Mouse (Mus musculus): ENCODE measurements around the gene Lactb.

The Lactb gene

DNA sequence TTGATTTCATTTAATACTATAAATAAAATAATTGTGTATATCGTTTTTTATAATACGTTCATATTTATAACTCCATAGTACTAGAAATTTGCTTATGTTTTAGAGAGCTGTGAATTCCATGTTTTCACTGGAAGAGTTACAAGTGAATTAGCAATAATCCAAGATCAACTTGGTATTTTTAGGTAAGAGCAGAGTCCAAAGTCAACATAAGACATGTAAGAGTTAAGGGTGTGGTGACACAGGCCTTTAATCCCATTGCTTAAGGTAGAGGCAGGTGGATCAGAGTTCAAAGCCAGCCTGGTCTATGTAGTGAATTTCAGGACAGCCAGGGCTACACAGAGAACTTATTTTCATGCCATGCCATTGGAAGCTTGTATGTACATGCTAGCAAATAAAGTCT lies 26.7 kb downstream of the Lactb start:
- no peak for TF ChIP-seq GATA4 (IDR thresholded peaks at IDR 0.05; ENCODE audit: insufficient replicate concordance, low read length)

DNA sequence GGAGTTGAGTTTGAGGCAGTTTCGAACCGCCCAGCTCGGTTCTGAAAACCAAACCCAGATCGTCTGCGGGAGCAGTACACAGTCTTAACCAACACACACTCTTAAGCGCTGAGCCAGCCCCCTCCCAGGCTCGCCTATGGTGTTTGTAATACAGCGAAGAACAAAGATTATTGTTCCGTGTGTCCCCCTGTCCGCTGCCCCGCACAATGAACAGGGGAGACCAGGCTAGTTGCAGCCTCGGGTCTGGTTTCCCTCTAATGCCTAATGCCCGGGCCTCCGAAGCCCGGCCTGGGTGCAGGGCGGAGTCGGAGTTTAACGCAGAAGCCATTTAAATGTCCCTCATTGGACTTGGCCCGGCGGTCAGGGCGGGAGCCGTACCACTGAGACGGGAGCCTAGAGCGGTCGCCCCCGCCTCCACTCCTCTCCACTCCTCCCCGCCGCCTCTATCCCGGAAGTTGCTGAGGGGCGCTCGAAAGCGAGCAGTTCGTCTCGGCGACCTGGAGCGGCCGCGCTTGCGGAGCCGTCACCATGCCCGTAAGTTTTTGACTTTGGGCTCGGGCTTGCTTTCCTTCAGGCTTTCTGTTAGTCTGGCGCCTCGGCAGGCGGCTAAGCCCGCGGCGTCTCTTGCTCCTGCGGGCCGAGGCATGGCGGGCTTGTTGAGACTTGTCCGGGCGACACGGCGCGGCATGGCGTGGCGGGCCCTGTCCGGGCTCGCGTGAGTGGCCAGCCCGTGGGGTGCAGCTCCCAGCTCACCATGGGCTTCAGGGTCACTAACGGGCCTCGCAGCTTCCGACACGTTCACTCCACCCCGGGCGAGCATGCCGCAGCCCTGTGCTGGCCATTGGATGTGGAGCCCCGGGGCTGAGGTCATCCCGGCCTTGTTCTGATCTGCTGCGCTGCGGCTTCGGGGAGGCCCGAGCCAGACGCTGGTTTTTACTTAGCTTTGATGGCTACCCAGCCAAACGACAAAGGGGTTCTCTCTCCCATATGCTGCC lies 29.3 kb downstream of the Lactb start, which contains the start of gene Rps27l:
Gene Rps27l, plus strand, starts transcription at position 440 of the 995 bp plus-strand sequence.
- TF ChIP-seq GATA4 (IDR thresholded peaks at IDR 0.05; ENCODE audit: insufficient replicate concordance, low read length): peak; percentile 64; the same call in 1 of the 2 replicates

DNA sequence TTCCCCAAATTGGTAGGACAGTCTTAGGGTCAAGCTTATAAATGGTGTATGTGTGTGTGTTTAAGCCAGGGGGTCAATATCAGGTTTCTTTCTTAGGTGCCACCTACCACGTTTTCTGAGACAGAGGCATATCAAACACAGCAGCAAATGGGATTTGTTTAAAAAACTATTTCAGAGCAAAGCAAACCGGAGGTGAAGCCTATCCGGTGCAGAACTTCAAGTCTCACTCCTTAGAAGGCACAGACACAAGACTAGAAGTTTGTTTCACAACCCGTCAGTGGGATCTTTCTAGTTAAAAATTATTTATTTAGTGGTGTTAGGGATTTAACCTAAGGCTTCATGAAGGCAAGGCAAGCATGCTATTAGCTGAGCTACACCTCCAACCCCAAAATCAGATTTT lies 30.1 kb downstream of the Lactb start:
- no peak for TF ChIP-seq GATA4 (IDR thresholded peaks at IDR 0.05; ENCODE audit: insufficient replicate concordance, low read length)

DNA sequence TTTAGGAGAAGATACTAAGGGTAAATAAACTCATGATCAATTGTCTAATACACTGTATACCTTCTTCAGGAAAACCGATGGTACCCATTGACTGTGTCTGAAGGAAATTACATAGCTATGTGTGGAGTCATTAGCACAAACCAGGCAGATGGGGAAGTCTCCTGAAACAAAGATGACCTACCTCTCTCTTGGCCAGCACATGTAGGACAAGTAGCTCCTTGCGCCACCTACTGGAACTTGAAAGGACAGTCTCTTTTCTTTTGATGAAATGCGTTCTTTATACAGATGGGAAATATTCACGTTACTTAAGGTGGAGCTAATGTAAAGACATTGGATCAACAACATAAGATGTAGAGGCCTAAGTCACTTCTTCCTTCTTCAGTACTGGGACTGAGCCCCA lies 36.4 kb downstream of the Lactb start:
- TF ChIP-seq GATA4 (IDR thresholded peaks at IDR 0.05; ENCODE audit: insufficient replicate concordance, low read length): no peak

DNA sequence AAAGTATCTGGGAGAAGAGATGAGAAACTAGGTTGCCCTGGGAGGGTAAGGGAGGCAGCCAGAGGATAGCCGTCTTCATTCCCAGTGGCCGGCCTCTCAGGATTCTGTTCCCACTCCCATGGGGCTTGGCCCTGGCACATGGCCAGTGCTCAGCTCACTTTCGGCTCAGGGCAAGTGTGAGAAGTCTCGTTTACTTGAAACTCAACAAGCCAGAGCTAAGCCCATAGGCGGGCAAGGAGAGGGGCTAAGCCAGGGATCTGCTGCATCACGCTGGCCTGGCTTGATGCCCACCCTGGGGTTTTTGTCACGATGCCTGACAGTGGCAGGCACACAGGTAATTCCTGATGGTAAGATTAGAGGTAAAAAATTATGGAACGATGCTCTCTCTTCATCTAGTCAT lies 37.8 kb downstream of the Lactb start:
- TF ChIP-seq GATA4 (IDR thresholded peaks at IDR 0.05; ENCODE audit: insufficient replicate concordance, low read length): no peak

DNA sequence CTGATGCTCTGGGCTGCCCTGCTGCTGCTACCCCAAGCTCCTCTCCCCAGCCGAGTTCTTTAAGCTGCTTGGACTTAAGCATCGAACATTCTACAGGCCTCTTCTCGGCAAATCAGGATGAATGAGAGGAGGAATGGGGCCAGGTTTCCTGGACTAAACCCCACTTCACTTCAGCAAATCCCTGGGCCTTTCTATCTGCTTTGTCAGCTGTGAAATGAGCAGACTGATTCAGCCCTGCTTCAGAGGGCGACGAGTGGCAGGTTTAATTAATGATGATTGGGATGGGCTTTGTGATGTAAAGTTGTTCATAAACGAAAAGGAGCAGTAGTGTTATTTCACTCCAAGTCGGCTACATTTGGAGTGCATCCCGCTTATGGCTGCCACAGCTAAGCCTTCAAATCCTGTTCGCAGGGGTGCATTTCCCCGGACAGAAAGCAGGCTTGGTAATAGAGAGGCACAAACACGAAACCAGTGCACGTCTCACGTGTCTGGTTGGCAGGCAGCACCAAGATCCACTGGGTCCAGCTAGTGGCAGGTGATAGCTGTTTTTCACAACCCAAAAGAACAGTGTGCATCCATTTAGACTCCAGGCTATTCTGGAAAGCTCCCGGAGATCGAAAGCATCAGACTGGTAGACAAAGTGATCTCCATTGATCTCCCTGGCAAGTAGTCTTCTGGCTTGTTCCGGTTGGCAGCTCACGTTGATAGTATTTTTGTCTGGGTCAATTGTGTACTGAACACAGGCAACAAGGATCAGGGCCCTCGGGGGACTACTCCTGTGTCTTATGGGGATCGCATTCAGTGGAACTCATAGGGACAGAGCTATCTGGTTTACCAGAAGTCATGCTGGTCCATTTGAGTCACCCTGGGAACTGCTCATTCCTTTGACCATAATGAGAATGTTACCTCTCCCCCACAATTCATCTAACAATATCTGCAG lies 41.1 kb downstream of the Lactb start:
- TF ChIP-seq GATA4 (IDR thresholded peaks at IDR 0.05; ENCODE audit: insufficient replicate concordance, low read length): no peak

DNA sequence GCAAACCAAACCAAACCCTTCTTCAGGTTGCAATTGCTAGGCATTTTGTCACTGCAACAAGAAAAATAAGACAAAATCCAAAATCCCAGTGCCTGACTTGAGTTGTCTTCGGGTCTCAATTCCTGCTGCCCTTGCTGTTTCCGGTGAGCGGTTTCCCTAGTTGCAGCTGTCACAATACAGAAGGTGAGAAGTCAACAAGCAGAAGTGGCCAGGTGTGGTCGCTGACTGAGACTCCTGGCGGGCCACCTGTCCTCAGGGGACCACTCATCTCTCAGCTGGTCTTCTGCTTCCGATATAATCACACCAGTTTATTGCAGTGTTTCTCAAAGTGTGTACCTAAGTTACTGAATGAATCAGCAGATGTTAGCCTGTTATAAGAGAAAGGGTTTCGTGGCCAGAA lies 44.9 kb downstream of the Lactb start:
- no peak for TF ChIP-seq GATA4 (IDR thresholded peaks at IDR 0.05; ENCODE audit: insufficient replicate concordance, low read length)

DNA sequence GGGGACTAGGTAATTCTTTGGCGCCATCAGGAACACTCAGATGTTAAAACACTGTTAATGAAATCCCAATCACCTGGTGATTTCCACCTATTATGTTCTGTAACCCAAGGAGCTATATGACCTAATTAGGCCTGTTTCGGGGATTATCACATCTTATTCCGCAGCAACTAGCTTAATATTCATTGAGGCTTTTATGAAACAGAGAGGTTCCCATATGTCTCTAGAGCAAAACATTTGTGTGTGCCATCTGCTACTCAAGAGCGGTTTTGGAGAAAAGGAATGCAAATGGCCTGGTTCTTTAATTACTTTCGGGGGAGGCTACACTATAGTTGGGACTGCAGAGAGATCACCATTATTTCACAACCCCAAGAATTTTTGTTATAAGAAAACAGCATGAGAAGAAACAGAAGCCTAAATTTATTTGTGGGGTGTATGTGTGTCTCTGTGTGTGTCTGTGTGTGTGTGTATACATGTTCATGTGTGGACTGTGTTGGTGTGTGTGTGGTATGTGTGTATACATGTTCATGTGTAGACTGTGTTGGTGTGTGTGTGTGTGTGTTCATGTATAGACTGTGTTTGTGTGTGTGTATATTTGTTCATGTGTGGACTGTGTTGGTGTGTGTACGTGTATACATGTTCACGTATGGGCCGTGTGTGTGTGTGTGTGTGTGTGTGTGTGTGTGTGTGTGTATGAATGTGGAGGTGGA lies 47.4 kb downstream of the Lactb start:
- no peak for TF ChIP-seq GATA4 (IDR thresholded peaks at IDR 0.05; ENCODE audit: insufficient replicate concordance, low read length)

DNA sequence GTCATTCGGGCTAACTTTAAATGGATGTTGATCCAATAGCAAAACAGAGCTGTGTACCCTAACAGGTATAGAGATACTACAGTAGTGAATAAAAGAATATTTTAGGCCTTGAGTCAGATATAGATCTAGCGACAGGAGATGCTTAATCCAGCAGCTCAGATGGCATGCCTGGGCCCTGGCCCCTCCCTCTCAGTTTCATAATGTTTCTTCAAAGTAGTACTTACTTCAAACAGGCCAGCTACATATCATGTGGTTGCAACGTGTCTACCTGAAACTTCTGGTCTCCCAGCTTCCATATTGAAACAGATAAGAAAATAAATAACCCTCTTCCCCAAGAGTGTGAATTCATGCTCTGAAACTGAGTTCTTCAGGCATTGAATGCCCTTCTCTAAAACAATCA lies 49.4 kb downstream of the Lactb start:
- TF ChIP-seq GATA4 (IDR thresholded peaks at IDR 0.05; ENCODE audit: insufficient replicate concordance, low read length): no peak

DNA sequence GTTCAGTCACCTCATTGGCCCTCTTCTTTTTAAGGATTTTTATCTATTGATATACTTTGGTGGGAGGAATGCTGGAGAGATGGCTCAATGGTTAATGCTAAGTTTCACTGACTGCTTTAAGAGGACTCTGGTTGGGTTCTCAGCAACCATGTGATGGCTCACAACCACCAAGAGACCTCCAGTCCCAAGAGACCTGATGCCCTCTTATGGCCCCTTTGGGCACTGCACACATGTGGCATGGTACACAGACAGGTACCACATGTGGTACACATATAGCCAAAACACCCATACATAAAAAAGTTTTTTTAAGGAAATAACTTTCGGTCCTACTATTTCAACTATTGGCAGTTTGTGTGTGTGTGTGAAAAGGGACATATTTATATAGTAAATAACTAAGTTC lies 53.2 kb downstream of the Lactb start:
- no peak for TF ChIP-seq GATA4 (IDR thresholded peaks at IDR 0.05; ENCODE audit: insufficient replicate concordance, low read length)

DNA sequence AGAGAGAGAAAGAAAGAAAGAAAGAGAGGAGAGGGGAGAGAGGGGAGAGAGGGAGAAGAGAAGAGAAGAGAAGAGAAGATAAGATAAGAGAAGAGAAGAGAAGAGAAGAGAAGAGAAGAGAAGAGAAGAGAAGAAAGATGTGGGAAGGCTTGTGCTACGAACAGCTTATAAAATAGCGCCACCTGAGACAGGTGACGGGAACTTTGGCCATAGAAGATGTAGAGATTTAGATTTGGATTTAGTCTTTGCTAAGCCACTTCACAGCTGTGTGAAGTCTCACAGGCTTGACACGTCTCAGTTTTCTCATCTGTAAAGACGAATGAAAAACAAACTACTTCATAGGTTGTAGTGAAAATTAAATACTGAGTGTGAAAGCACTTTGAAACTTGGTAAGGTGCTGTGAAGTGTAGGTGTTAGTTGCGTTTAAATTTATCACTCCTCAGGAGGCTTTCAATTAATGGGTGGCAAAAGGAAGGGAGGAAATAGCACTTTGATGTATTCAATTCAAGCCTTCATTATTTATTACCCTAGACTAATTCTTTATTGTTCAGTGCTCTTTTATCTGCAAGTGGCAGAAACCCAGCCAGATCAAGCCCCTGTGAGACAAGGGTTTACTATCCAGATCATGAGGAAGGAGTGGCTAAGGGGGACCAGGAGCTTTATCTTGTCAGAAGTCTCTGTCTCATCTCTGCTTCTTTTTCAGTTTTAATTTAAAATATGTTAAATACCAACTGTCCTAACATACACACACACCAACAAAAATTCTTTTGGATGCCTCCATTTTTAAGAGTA lies 54.6 kb downstream of the Lactb start:
- TF ChIP-seq GATA4 (IDR thresholded peaks at IDR 0.05; ENCODE audit: insufficient replicate concordance, low read length): no peak

DNA sequence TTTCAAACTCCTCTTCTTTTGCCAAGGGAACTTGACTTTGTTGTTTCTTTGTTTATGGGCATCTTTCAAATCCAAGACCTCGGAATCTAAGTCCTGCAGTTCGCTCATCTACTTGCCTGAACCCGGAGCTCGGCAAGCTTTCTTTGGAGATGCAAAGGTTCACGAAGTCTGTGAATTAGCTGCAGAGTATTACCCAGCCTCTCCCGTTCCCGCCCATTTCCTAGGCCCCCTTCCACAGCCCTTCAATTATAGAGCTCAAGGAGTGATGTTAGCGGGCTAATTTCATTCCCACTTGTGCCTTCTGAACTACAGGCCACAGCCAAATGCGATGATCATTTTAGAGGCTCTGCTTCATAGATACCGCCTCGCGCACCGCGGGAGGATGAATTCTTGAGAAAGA lies 55.3 kb downstream of the Lactb start:
- TF ChIP-seq GATA4 (IDR thresholded peaks at IDR 0.05; ENCODE audit: insufficient replicate concordance, low read length): no peak

DNA sequence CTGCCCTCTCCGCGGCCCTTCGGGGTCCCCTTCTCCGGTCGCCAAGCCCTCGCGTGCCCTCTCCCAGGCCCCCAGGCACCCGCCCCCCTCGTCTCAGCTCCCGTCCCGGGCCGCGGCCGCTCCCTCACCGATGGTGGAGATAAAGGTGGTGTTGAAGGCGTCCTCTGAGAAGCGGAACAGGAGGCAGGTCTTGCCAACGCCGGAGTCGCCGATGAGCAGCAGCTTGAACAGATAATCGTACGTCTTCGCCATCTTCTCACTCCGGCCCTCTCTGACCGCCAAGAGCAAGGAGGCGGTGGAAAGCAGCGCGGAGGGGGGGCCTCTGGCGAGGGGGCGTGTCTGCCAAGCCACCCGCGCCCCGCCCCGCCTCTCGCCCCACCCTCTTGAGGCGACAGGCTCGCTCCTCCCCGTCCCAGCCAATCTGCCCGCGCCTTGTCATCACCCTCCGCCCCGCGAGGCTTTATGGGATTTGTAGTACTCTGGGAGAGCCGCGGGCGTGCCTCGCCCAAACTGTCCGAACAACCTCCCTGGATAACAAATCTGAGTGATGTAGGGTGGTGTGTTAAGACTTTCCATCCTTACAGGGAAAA lies 55.8 kb downstream of the Lactb start, which contains the start of gene Rab8b:
Gene Rab8b, minus strand, starts transcription at position 306 of the 590 bp plus-strand sequence.
- TF ChIP-seq GATA4 (IDR thresholded peaks at IDR 0.05; ENCODE audit: insufficient replicate concordance, low read length): peak; percentile 33; the same call in 1 of the 2 replicates

Measured in liver, adult (tissue).